Mouse (Mus musculus) left cerebral cortex, postnatal 4 days (tissue): ENCODE results near the gene Tada2a. TPM values are rescaled to one million over a fixed set of nuclear protein-coding genes. Genes with fewer than 3 reads are reported as not detected.

Source experiments
- DNase-seq: peaks from one replicate; pipeline ENCODE4 v3.0.0-alpha.2; 2022
- intact Hi-C: fragments of 180-260 bp; cut with DNase I; formaldehyde crosslinking; loops from one replicate; pipeline ENCODE4 v1.15.1; 2025
- total RNA-seq, 2 experiments: library from RNA; stranded (reverse); gene quantifications; 2 replicates each; pipeline ENCODE4 v1.2.3; 2021

Tada2a gene
- total RNA-seq, 2 experiments from 2014 or later = 41.0 to 46.5 TPM

DNA sequence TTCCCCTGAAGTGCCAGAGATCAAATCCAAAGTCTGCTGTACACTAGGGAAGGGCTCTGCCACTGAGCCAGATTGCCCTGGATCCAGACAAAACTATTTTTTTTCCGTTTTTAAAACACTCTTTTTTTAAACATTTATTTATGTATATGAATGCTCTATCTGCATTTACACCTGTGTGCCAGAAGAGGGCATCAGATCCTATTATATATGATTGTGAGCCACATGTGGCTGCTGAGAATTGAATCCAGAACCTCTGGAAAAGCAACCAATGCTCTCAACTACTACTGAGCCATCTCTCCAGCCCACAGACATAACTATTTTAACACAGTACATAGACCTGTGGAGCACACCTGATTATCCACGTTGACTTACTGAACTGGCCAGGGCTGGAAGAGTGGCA, 13.2 kb downstream of the Tada2a start:
- intact Hi-C loops = no loop called here

GRCm38 (mm10) chr11:84115646-84116045, 13.8 kb downstream of the Tada2a start:
- no peak for DNase-seq
- intact Hi-C loops = no loop called here

More for the DNA sequence above, 13.2 kb downstream of the Tada2a start:
- no peak for DNase-seq

GRCm38 (mm10) chr11:84113623-84114022, 15.8 kb downstream of the Tada2a start:
- DNase-seq = no peak
- intact Hi-C loops = no loop called here

- intact Hi-C loops = no loop called here
- no peak for DNase-seq
Measured at GRCm38 (mm10) chr11:84107137-84107536, 22.3 kb downstream of the Tada2a start.

DNA sequence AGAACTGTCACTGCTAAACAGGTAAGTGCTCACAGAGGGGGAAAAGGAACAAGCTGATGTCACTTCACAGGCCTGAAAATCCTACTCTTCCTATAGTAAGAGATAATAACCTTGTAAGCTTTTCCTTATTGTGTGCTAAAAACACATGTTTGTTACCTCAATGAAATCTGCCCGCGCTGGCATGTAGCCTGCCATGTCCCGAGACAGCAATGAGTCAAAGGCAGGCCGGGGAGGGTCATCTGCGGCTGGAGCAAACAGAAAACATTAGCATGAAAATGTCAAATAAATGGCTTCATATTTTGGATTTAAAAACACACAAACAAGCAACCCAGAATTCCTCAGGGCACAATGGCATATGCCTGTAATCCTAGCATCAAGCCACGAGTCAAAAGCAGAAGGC, 25.4 kb downstream of the Tada2a start:
- no peak for DNase-seq
- intact Hi-C loops = no loop called here

DNA sequence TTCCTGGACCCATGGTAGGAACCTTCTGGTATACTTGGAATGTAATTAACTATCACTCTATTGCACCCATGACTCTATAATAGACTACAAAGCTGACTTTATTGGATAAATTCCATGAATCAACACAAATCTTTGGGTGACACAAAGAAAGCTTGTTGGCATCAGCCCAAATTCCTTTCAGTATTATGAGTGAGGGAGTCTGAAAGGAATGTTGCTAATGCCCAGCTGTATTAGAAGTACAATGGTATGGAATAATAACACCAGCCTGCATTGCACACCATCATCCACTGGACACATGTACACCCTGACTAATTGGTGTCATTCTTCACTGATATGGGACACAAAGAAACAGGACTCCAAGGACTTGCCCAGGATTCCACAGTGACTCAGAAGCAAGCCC, 28.2 kb downstream of the Tada2a start:
- DNase-seq = no peak
- intact Hi-C loops = no loop called here

GRCm38 (mm10) chr11:84097251-84097998, 32.0 kb downstream of the Tada2a start:
- intact Hi-C loops = no loop called here
- DNase-seq = no peak

DNA sequence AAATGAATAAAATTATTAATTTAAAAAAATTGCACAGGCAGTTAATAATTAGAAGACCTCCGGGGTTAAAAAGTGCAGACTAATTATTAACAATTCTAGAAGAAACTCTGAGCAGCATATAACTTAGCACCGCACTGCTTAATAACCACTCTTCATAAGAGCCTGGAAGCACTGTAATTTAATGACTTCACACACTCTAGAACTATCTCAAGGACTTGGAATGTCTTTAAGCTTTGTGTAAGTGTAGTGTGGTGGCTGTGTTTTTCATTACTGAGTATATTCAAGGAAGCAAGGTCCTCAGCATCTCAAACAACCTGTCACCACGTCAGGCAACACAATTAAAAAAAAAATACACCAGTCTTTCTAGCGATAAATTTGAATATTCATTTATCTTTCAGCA, 34.3 kb downstream of the Tada2a start:
- intact Hi-C loops = no loop called here
- DNase-seq = no peak

- no peak for DNase-seq
- intact Hi-C loops = no loop called here
Measured at GRCm38 (mm10) chr11:84090572-84090971, 38.8 kb downstream of the Tada2a start.

- intact Hi-C loops = no loop called here
- no peak for DNase-seq
Measured at GRCm38 (mm10) chr11:84081901-84082300, 47.5 kb downstream of the Tada2a start.

GRCm38 (mm10) chr11:84080327-84080726, 49.1 kb downstream of the Tada2a start:
- DNase-seq = no peak
- intact Hi-C loops = no loop called here

GRCm38 (mm10) chr11:84079887-84080286, 49.5 kb downstream of the Tada2a start:
- intact Hi-C loops = no loop called here
- DNase-seq = no peak

DNA sequence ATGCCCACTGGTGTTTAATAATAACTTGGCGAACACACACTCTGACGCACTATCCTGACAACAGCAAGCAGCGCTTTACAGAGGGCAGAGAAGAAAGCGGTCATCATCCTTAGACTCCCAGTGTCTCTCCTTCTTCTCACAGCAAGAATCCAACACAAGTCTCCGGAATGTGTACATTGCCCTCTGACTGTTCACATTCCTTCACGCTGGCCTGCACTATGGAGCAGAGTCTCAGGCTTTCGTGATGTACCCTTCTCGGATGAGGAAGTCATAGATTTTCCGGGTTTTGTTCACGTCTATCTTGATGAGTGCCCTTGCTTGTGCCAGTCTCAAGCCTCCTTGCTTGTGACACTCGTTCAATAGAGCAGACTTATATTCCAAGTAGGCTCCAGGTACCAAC, 50.0 kb downstream of the Tada2a start:
- intact Hi-C loops = no loop called here

DNA sequence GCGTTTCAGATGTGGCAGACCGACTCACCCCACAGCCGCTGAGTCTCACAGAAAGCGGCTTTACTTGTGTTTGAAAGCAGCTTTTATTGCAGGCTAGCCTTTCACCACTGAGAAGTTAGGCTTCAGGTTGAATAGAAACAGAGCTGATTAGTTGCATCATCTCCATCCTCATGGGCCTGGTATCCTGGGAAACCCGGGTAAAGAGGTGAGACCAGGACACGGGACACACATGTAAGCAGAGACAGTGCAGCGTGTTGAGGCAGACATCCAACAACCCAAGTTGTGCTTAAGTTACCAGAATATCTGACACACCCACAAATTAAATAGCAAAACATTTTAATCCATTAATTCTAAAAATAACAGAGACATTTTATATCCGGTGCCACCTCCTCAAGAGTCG, 50.8 kb downstream of the Tada2a start:
- no peak for DNase-seq
- intact Hi-C loops = no loop called here

More for the DNA sequence above, 50.0 kb downstream of the Tada2a start:
- DNase-seq = no peak

GRCm38 (mm10) chr11:84077008-84077407, 52.4 kb downstream of the Tada2a start:
- peak; percentile 42 for DNase-seq
- intact Hi-C loops = no loop called here

GRCm38 (mm10) chr11:84073816-84074764, 55.3 kb downstream of the Tada2a start:
- no peak for DNase-seq
- intact Hi-C loops = no loop called here

DNA sequence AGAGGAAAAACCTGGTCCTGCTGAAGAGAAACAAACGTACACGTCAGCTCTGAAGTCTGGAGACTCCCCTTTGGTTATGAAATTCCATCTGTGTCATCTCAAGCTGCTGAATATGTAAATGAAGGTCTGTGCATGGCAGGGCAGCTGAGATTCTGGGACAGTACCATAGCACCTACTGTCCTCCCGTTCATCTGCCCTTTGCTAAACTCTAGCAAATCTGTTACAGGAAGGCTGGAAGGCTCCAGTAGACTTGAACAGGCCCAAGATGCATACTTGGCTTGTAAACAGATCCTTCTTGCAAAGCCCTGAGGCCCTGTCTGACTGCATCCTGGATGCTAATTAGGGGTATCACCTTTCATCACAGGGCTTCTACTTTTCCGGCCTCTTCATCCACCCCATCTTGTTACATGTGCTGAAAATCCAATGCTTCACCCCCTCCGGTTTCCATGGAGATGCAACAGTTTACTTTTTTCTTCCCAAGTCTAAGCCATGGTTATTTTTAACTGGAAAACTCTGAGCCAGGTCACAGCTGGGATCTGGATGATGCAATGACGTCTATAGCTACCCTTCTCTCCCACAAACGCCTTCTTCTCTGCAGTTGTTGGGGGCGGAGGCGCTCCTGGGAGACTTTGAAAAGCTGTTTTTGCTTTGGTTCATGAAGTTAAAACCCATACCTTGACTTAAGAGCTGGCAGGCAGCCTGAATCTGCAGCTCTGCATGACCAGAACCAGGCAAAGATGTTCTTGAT, 56.3 kb downstream of the Tada2a start:
- intact Hi-C loops = no loop called here
- DNase-seq = no peak

- intact Hi-C loops = loop anchor here (5.0 kb wide), 1 partner anchor 57 kb away; no protein-coding TSS in a partner anchor
- DNase-seq = no peak
Measured at GRCm38 (mm10) chr11:84069034-84069370, 60.4 kb downstream of the Tada2a start, which contains the start of gene Dusp14. Dusp14 (minus strand) TSS chr11:84069261.

GRCm38 (mm10) chr11:84068191-84069033, 61.0 kb downstream of the Tada2a start:
- intact Hi-C loops = loop anchor here (5.0 kb wide), 1 partner anchor 56 kb away; no protein-coding TSS in a partner anchor
- DNase-seq = peak; percentile 43

DNA sequence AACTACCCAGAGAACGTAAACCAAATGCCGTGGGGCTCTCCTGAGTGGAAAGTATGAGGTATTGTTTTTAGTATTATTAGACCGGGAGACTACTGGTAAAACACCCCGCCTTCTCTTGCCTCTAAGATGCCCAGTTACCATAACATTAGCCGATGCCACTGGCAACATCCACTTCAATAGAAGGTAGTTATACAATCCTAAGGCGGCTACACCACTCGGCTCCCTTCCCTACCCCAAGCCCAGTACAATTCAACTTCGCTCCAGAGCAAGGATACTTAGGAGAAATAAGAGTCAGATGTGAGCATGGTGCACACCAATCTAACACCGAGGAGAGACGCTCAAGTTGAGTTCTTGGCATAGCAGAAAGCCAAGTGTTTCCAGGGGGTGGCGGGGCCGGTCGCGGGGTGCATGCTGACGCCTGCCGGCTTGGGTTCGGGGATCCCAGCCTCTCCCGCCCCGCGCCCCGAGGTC, 61.6 kb downstream of the Tada2a start:
- intact Hi-C loops = loop anchor here (5.0 kb wide), 1 partner anchor 55 kb away; no protein-coding TSS in a partner anchor
- DNase-seq = no peak
